Mouse (Mus musculus): ENCODE measurements around the gene Itga6.

Gene Itga6

GRCm38 (mm10) chr2:71734792-71735392 lies 10.5 kb upstream of the Itga6 start:
- DNase-seq (ENCODE audit: low spot score in 2 of 2), result no peak

GRCm38 (mm10) chr2:71735541-71736159 lies 9.8 kb upstream of the Itga6 start:
- DNase-seq (ENCODE audit: low spot score in 2 of 2), result no peak

GRCm38 (mm10) chr2:71736213-71736612 lies 9.2 kb upstream of the Itga6 start:
- DNase-seq (ENCODE audit: low spot score in 2 of 2), result no peak

GRCm38 (mm10) chr2:71739173-71739860 lies 6.1 kb upstream of the Itga6 start:
- no peak for DNase-seq (ENCODE audit: low spot score in 2 of 2)

- no peak for DNase-seq (ENCODE audit: low spot score in 2 of 2)
Measured at GRCm38 (mm10) chr2:71742557-71742956, 2.9 kb upstream of the Itga6 start.

- no peak for DNase-seq (ENCODE audit: low spot score in 2 of 2)
Measured at GRCm38 (mm10) chr2:71743377-71743776, 2.0 kb upstream of the Itga6 start.

GRCm38 (mm10) chr2:71744320-71744719 lies 1.1 kb upstream of the Itga6 start:
- DNase-seq (ENCODE audit: low spot score in 2 of 2), result no peak

GRCm38 (mm10) chr2:71744861-71745507 lies 432 bp upstream of the Itga6 start:
- no peak for DNase-seq (ENCODE audit: low spot score in 2 of 2)

- DNase-seq (ENCODE audit: low spot score in 2 of 2), result no peak
Measured at GRCm38 (mm10) chr2:71748451-71748850, 3.0 kb downstream of the Itga6 start.

GRCm38 (mm10) chr2:71749367-71750086 lies 4.1 kb downstream of the Itga6 start:
- no peak for DNase-seq (ENCODE audit: low spot score in 2 of 2)

- no peak for DNase-seq (ENCODE audit: low spot score in 2 of 2)
Measured at GRCm38 (mm10) chr2:71750087-71750453, 4.7 kb downstream of the Itga6 start.

- no peak for DNase-seq (ENCODE audit: low spot score in 2 of 2)
Measured at GRCm38 (mm10) chr2:71751336-71751735, 5.9 kb downstream of the Itga6 start.

- DNase-seq (ENCODE audit: low spot score in 2 of 2), result no peak
Measured at GRCm38 (mm10) chr2:71751863-71752262, 6.4 kb downstream of the Itga6 start.

- DNase-seq (ENCODE audit: low spot score in 2 of 2), result no peak
Measured at GRCm38 (mm10) chr2:71752383-71752782, 7.0 kb downstream of the Itga6 start.

- DNase-seq (ENCODE audit: low spot score in 2 of 2), result no peak
Measured at GRCm38 (mm10) chr2:71753161-71753560, 7.7 kb downstream of the Itga6 start.

GRCm38 (mm10) chr2:71755748-71756147 lies 10.3 kb downstream of the Itga6 start:
- DNase-seq (ENCODE audit: low spot score in 2 of 2), result no peak

GRCm38 (mm10) chr2:71757098-71757497 lies 11.7 kb downstream of the Itga6 start:
- DNase-seq (ENCODE audit: low spot score in 2 of 2), result no peak

- DNase-seq (ENCODE audit: low spot score in 2 of 2), result no peak
Measured at GRCm38 (mm10) chr2:71758591-71759531, 13.4 kb downstream of the Itga6 start.

GRCm38 (mm10) chr2:71760091-71760490 lies 14.7 kb downstream of the Itga6 start:
- no peak for DNase-seq (ENCODE audit: low spot score in 2 of 2)

GRCm38 (mm10) chr2:71761081-71761480 lies 15.7 kb downstream of the Itga6 start:
- no peak for DNase-seq (ENCODE audit: low spot score in 2 of 2)

GRCm38 (mm10) chr2:71764525-71764924 lies 19.1 kb downstream of the Itga6 start:
- no peak for DNase-seq (ENCODE audit: low spot score in 2 of 2)
